Mouse (Mus musculus): ENCODE data around the gene Mcpt1.
"Not testable (repeated sequence)": the region's sequence is repeated elsewhere in the genome, so short reads cannot be mapped to it uniquely, and the experiment has no call there.

Gene Mcpt1

DNA sequence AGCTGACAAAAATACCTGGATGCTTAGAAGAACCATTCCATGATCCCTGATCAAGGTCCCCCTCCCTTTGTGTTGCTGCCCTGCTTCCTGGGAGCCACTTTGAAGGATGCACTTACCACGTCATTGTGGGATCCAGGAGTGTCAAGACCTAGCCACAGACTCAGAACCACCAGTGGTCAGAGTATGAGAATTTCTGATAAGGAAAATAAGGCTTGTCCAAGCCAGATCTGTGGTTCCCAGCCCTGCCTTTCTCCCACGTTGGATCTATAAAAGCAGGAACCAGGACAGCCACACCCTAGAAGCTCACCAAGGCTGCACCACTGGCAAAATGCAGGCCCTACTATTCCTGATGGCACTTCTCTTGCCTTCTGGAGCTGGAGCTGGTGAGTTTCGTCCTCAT lies at the start of gene Mcpt1:
Mcpt1 (plus strand) TSS at position 301 of the 400 bp plus-strand sequence.
- DNase-seq = not testable (repeated sequence)

DNA sequence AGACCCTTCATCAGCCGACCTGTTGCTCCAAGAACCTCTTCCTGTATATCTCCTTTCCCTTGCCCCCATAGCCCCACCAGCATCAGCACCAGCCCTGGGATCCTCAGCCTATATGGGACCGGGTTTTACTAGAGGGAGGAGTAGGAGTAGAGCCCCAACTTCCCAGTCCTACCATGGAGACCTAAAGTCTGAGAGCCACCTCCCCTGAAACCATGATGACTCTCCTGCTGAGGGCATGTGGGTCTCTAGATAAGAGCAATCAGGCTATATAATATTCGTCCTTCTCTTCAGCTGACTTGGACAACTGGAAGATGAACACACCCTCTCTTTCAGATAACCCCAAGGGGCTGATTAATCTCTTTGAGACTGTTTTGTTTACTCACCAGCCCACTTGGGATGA lies 30.3 kb upstream of the Mcpt1 start:
- DNase-seq = not testable (repeated sequence)

DNA sequence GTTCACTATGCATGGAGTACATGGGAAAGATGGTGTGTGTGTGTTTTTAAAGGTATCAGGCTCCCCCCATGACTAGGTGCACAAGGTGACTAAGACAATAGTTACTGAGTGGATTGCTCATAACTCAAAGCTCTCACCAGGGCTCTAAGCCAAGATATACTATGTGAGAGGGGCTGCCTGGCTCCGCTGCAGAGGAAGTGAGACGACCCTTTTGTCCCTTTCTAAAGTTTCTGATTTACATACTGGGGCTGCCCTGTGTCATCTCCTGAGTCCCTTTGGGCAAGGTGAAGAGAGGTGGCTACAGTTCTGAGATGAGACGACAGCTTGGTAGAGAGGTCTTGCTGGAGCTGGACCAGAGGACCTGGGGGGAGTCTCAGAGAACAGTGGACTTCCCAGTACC lies 4.6 kb upstream of the Mcpt1 start:
- DNase-seq = no peak

DNA sequence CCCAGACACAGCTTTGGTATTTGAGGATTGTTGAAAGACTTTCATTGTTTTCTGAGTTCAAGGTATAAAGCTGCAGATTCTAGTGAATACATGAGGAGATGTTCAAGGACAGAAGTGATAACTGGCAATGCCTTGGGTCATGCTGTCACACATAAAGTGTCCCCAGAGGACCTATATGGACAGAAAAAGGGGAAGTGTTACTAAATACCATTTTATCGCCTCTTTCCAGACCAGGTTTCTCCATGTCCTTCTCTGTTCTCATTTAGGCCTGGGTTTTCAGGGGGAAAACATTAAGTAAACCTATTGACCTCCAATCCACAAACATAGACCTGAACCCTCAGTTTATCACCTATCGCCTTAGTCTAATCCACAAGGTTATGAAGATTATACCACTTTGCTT lies 3.8 kb upstream of the Mcpt1 start:
- DNase-seq = no peak

DNA sequence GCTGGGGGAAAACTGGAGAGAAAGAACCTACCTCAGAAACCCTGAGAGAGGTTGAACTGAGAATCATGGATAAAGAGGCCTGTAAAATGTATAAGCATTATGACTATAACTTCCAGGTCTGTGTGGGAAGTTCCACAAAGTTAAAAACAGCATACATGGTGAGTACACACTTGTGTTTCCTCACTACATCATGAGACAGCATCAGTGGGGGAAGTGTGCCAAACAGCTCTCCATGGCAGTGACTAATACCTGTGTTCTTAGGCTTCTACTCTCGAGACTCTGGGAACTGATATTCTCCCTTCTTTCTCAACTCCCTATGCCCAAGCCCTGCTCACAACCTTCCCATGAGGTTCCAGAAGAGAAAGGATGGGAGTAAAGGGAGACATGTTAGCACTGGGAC lies 1.7 kb downstream of the Mcpt1 start:
- DNase-seq = no peak

DNA sequence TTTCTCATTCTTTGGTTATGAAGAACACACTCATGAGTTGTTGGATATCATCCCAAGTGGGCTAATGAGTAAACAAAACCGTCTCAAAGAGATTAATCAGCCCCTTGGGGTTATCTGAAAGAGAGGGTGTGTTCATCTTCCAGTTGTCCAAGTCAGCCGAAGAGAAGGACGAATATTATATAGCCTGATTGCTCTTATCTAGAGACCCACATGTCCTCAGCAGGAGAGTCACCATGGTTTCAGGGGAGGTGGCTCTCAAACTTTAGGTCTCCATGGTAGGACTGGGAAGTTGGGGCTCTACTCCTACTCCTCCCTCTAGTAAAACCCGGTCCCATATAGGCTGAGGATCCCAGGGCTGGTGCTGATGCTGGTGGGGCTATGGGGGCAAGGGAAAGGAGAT lies 3.5 kb downstream of the Mcpt1 start:
- not testable (repeated sequence) for DNase-seq

DNA sequence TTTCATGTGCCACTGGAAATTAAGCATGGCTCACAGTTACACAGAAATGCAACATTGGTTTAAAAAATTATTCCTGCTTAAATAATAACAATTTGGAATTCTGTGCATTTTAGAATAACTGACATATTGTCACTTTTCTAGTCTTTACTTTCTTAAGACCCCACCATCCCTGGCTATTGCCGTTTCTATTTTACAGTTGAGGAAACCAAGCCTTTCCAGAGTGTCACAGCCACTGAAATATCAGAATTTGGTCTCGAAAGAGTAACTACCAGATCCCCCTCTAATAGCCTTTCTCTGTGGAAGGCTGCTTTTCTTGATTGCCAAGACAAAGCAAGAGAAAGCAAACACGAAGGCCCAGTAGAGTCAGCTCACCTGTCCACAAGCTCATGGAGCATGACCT lies 12.6 kb downstream of the Mcpt1 start, which contains the start of gene Mcpt9:
Mcpt9 (minus strand) TSS at position 101 of the 400 bp plus-strand sequence.
- not testable (repeated sequence) for DNase-seq

DNA sequence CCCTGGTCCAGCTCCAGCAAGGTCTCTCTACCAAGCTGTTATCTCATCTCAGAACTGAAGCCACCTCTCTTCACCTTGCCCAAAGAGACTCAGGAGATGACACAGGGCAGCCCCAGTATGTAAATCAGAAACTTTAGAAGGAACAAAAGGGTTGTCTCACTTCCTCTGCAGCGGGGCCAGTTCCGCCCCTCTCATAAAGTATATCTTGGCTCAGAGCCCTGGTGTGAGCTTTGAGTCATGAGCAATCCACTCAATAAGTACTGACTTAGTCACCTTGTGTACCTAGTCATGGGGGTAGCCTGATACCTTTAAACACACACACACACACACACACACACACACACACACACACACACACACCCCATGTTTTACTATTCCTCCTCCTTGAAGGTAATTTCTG lies 16.7 kb downstream of the Mcpt1 start:
- DNase-seq = no peak

DNA sequence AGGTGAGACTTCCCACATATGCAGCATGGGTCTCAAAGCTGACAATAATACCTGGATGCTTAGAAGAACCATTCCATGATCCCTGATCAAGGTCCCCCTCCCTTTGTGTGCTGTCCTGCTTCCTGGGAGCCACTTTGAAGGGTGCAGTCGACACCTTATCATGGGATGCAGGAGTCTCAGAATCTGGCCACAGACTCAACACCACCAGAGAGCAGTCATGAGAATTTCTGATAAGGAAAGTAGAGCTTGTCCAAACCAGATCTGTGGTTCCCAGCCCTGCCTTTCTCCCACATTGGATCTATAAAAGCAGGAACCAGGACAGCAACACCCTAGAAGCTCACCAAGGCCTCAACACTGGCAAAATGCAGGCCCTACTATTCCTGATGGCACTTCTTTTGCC lies 24.0 kb downstream of the Mcpt1 start, which contains the start of gene Mcpt2:
Mcpt2 (plus strand) TSS at position 250 of the 400 bp plus-strand sequence.
- DNase-seq = not testable (repeated sequence)

DNA sequence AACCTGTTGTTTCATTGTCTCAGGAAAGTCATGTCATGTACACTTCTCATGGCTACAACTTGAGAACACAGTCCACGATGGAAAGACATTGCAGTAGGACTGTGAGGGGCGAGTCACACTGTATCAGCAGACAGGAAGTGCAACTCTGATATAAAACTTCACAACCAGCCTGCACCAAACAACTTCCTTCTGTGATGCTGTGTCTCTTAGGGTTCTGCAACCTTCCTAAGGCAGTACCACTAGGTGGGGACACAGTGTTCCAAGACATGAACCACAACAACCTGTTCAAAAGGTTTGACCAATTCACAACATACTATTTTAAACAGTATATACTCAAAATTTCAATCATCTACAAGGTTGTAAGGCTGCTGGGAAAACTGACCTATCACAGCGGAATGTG lies 37.6 kb downstream of the Mcpt1 start:
- DNase-seq = no peak

DNA sequence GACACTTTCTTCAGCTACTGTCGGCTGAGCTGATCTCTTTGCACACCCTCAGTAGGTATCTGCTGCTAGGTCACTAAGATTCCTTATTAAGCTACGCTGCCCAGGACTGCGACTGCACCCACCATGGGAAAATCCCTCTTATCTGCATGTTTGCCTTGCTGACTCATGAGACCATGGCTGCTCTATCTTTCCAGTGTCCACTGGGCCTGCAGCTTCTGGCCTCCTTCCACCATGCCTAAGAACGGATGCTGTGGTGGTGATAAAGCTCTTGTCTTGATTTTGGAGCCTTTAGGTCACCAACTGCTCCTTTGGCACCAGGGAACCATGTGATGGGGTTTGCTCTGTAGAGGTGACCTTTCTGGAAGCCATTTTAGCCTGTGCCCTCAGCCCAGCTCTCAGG lies 40.0 kb downstream of the Mcpt1 start:
- DNase-seq = no peak

DNA sequence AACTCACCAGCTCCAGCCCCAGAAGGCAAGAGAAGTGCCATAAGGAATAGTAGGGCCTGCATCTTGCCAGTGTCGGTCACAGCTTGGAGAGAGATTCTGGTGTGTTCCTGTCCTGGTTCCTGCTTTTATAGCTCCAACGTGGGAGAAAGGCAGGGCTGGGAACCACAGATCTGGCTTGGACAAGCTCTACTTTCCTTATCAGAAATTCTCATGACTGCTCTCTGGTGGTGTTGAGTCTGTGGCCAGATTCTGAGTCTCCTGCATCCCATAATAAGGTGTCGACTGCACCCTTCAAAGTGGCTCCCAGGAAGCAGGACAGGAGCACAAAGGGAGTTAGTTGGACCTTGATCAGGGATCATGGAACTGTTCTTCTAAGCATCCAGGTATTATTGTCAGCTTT lies 44.4 kb downstream of the Mcpt1 start, which contains the start of gene Mcpt4:
Mcpt4 (minus strand) TSS at position 101 of the 400 bp plus-strand sequence.
- not testable (repeated sequence) for DNase-seq

Measured in thymus, postnatal 14 days (tissue).